Mouse (Mus musculus): Measurements from ENCODE around the gene Clec2l.

GRCm38 (mm10) chr6:38626086-38626485 is 36.8 kb upstream of the Clec2l start:
- no peak for TF ChIP-seq CTCF (IDR thresholded peaks at IDR 0.05)
- no peak for TF ChIP-seq POLR2A (IDR thresholded peaks at IDR 0.05; ENCODE audit: insufficient read depth, low read depth, low read length)
